Mouse (Mus musculus) heart, adult 2 months (tissue): ENCODE measurements around the gene Taar7d. TPM values are rescaled to one million over a fixed set of nuclear protein-coding genes. Genes with fewer than 3 reads are reported as not detected.
"Not testable (repeated sequence)": the region's sequence is repeated elsewhere in the genome, so short reads cannot be mapped to it uniquely, and the experiment has no call there.

Source experiments
- DNase-seq, 2 experiments: peaks; one replicate each; pipeline ENCODE4 v3.0.0; 2021
- H3K27ac ChIP-seq: fragments of 200-600 bp; 2 replicates; pipeline ENCODE4 v1.8.1; 2022
- H3K27me3 ChIP-seq: fragments of 200-500 bp; 2 replicates; pipeline ENCODE4 v1.6.1; 2012; ENCODE audit warnings: mild to moderate bottlenecking, low read length, inconsistent platforms, mixed read lengths; ENCODE audit not compliant: control insufficient read depth, insufficient read depth
- H3K36me3 ChIP-seq: fragments of 200-500 bp; 2 replicates; pipeline ENCODE4 v1.6.1; 2012; ENCODE audit warnings: low read length, inconsistent platforms; ENCODE audit not compliant: control insufficient read depth, insufficient read depth
- H3K4me1 ChIP-seq: fragments of 200-500 bp; 2 replicates; pipeline ENCODE4 v1.6.1; 2011; ENCODE audit warnings: low read length; ENCODE audit not compliant: control insufficient read depth, insufficient read depth
- H3K4me3 ChIP-seq: fragments of 200-600 bp; 2 replicates; pipeline ENCODE4 v1.8.1; 2022
- H3K79me2 ChIP-seq: fragments of 200-500 bp; replicated peaks from 2 replicates; pipeline ENCODE4 v1.6.1; 2012; ENCODE audit warnings: mild to moderate bottlenecking, inconsistent platforms, low read length, moderate library complexity, mixed read lengths; ENCODE audit not compliant: control insufficient read depth, insufficient read depth
- H3K9ac ChIP-seq: fragments of 200-500 bp; 2 replicates; pipeline ENCODE4 v1.6.1; 2012; ENCODE audit warnings: low read depth, mild to moderate bottlenecking, control low read depth, inconsistent platforms, low read length, mixed read lengths
- CTCF ChIP-seq: fragments of 200-600 bp; IDR thresholded peaks from 2 replicates; pipeline ENCODE4 v1.8.1; 2022; ENCODE audit warnings: antibody characterized with exemption, mild to moderate bottlenecking, moderate library complexity
- EP300 ChIP-seq: fragments of 200-500 bp; IDR thresholded peaks from 2 replicates; pipeline ENCODE4 v1.6.1; 2011; ENCODE audit warnings: low read depth, low read length, control low read depth; ENCODE audit not compliant: insufficient read depth
- POLR2A ChIP-seq: fragments of 200-500 bp; IDR thresholded peaks from 2 replicates; pipeline ENCODE4 v1.6.1; 2011; ENCODE audit warnings: mild to moderate bottlenecking, low read depth, low read length, control low read depth; ENCODE audit not compliant: insufficient read depth
- WGBS: fragments of 180-500 bp; shearing (Covaris S2); methylation state at CpG from one replicate; pipeline ENCODE4 v1.1.7; 2018; 5-methylcytosine and 5-hydroxymethylcytosine counted together
- intact Hi-C: fragments of 180-260 bp; cut with DNase I; formaldehyde crosslinking; loops from one replicate; pipeline ENCODE4 v1.15.1; 2025
- polyA plus RNA-seq: library from polyadenylated mRNA; depleted of rRNA; stranded (reverse); fragments of >200 nt; gene quantifications from 2 replicates; pipeline ENCODE4 v1.2.3, GENCODE M21; 2012; rRNA removed
- total RNA-seq, 2 experiments: library from RNA; stranded (reverse); gene quantifications; 2 replicates each; pipeline ENCODE4 v1.2.3; 2021

Taar7d gene
- total and polyA plus RNA-seq, 3 experiments, result not detected

DNA sequence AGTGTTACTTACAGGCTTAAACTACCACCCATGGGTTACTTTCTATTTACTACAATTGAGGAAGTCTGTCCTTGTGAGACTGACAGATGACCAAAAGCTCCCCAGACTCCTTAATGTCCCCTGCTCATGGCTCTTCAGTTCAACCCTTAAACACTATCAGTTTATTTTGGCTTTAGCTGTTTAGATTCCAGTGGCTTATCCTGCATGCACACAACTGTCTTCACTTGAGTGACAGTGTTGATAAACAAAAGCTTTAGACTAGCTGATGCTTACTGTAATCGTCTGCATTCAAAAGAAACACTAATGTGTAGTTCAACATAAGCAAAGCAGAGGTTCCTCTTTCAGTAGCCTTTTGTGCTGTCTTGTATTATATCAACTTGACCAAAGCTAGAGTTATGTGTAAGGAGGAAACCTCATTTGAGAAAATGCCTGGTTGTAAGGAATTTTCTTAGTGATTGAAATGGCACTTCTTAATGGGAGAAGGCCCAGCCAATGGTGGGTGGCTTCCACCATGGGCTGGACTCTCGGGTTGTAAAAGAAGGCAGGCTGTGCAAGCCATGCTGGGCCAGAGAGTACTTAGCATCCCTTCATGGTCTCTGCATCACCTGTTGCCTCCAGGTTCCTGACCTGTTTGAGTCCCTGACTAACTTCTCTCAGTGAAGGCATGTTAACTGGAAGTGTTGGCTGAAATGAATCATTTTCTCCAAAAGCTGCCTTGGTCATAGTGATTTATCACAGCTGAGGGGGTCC, 13.3 kb downstream of the Taar7d start:
- TF ChIP-seq CTCF, result no peak
- TF ChIP-seq POLR2A, result no peak
- no peak for TF ChIP-seq EP300
- DNase-seq, result no peak
- intact Hi-C loops, result no loop called here
- Histone ChIP-seq H3K4me3 (no peak overlapping the region), H3K9ac (no peak overlapping the region), H3K79me2 (no peaks in the 10 kb centered on the region), H3K36me3 (no peaks in the 10 kb centered on the region), H3K27me3 (no peaks in the 10 kb centered on the region), H3K27ac (no peak overlapping the region), H3K4me1 (no peaks in the 10 kb centered on the region)
- WGBS, result 35% methylated on average over 2 of the region's 2 CpGs

DNA sequence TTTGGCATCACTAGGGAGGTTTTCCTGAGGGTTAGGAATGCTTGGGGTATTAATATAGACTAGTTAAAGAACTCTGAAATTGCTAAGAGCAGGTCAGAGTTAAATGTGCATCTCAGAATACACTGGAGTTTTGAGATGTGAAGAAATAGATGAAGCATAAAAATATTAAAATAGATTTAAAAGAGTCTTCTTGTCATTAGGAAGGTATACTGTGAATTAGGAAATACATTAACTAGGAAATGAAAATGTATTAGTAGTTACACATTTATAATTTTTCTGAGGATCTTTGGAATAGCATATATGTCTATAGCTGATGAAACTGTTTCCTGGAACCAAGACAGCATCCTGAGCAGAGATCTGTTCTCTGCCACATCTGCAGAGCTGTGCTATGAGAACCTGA, 22.2 kb downstream of the Taar7d start, which contains the start of gene Taar7f:
Gene Taar7f, plus strand, starts transcription at position 301 of the 400 bp plus-strand sequence.
- intact Hi-C loops, result no loop called here
- Histone ChIP-seq H3K79me2 (no peaks in the 10 kb centered on the region), H3K27me3 (no peaks in the 10 kb centered on the region), H3K36me3 (no peaks in the 10 kb centered on the region), H3K9ac (no peak within 1 kb of the TSS), H3K4me1 (no peaks in the 10 kb centered on the region), H3K4me3 (no peak within 1 kb of the TSS), H3K27ac (no peak within 1 kb of the TSS)
- DNase-seq, result no peak
- TF ChIP-seq EP300, result no peak
- TF ChIP-seq POLR2A, result no peak
- TF ChIP-seq CTCF, result no peak

DNA sequence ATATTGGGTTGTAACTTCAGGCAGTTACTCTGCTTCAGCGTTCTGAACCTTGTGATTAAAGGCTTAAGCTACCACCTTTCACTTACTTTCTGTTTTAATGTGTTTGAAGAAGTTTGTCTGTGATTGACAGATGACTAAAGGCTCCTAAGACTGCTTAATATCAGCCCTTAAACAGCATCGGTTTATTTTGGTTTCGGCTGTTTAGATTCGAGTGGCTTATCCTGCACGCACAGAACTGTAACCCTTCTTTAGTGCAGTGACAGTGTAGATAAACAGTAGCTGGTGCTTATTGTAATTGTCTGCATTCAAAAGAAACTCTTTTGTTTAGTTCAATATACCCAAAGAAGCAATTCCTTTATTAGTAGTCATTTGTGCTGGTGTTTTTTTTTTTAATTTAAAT, 25.0 kb downstream of the Taar7d start:
- Histone ChIP-seq H3K79me2 (no peaks in the 10 kb centered on the region), H3K36me3 (no peaks in the 10 kb centered on the region), H3K4me3 (no peak overlapping the region), H3K4me1 (no peaks in the 10 kb centered on the region), H3K9ac (no peak overlapping the region), H3K27me3 (no peaks in the 10 kb centered on the region), H3K27ac (no peak overlapping the region)
- DNase-seq, result no peak
- 41% methylated on average over 5 of the region's 5 CpGs for WGBS
- intact Hi-C loops, result no loop called here
- TF ChIP-seq EP300 (no peak), POLR2A (no peak), CTCF (no peak)

DNA sequence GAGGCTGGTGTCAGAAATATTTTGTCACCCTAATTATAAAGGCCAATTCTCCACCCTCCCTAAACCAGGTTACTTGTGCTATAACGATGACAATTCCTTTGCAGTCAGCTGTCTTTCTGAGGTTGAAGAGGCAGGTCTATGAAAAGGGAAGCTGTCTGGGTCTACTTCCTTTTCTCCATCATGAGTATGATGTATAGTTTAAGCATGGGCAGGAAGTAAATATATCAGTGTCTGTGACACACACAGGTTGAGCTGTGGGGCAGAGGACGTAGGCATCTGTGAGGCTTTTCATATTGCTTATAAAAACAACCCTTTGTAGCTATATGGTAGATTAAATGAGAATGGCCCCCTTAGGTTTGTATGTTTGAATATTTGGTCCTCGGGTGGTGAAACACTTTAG, 32.0 kb downstream of the Taar7d start:
- H3K9ac ChIP-seq, result no peak overlapping the region
- no peak overlapping the region for H3K27ac ChIP-seq
- TF ChIP-seq POLR2A, result no peak
- no peak for TF ChIP-seq CTCF
- TF ChIP-seq EP300, result no peak
- no peaks in the 10 kb centered on the region for H3K27me3 ChIP-seq
- 71% methylated on average over 3 of the region's 3 CpGs for WGBS
- intact Hi-C loops, result no loop called here
- H3K36me3 ChIP-seq, result no peaks in the 10 kb centered on the region
- no peaks in the 10 kb centered on the region for H3K4me1 ChIP-seq
- no peaks in the 10 kb centered on the region for H3K79me2 ChIP-seq
- no peak for DNase-seq
- no peak overlapping the region for H3K4me3 ChIP-seq

DNA sequence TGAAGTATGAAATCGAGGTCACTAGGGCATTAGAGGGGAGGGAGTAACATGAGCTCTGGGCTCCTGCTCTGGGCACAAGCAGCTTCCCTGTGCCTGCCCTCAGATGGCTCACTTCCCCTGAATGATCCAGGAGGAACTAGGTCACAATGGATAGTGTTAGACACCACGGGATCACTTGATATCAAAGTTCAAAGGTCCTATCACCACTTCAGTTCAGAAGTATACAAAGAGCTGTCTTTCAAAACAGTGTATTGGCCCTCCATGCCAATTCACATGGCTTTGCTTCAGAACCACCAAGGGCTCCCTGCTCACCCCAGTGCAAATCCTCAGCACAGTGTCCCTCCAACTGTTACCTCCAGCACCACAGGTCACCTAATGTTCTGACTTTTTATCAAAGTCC, 47.7 kb downstream of the Taar7d start:
- DNase-seq, H3K36me3 ChIP-seq, intact Hi-C loops, H3K4me3 ChIP-seq, H3K27ac ChIP-seq, H3K79me2 ChIP-seq, H3K27me3 ChIP-seq, H3K9ac ChIP-seq, H3K4me1 ChIP-seq: not testable (repeated sequence)
- WGBS, result 31% methylated on average over 2 of the region's 2 CpGs

DNA sequence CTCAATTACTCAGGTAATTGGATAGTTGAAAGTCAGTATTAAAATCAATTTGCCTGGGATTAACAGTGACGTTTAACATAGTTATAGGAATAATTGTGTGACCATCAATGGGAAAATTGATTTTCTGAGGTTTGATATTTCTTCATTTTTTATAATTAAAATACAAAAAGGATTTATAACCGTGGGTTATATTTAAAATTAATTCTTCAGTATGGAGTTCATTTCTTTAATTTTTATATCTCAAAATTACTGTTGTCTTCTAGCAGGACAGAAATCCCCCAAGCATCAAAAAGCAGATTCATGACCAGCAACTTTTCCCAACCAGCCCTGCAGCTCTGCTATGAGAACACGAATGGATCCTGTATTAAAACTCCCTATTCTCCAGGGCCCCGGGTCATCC, 49.2 kb downstream of the Taar7d start, which contains the start of gene Taar8a:
Gene Taar8a, plus strand, starts transcription at position 301 of the 400 bp plus-strand sequence.
- H3K4me1 ChIP-seq, DNase-seq: not testable (repeated sequence)

More for the DNA sequence above, 49.2 kb downstream of the Taar7d start, which contains the start of gene Taar8a:
- H3K27ac ChIP-seq, H3K36me3 ChIP-seq, H3K27me3 ChIP-seq, intact Hi-C loops, H3K4me3 ChIP-seq, H3K79me2 ChIP-seq, H3K9ac ChIP-seq: not testable (repeated sequence)
- WGBS, result 85% methylated on average over 2 of the region's 4 CpGs

Other genes starting within 250 kb of the Taar7d start
- 100 to 1,000 TPM; 189 to 223 TPM for gene Rps12, start 239.9 kb upstream of the Taar7d start, total RNA-seq
- gene Rps12, start 239.9 kb upstream of the Taar7d start, polyA plus RNA-seq, result 457 and 603 TPM in 2 replicates
- gene Slc18b1, start 230.2 kb upstream of the Taar7d start, total RNA-seq, result 1 to 10 TPM; 7.6 to 9.2 TPM
- 5.8 and 9.3 TPM in 2 replicates for gene Slc18b1, start 230.2 kb upstream of the Taar7d start, polyA plus RNA-seq
- gene Vnn3, start 175.8 kb upstream of the Taar7d start, total RNA-seq, result not detected
- 0.26 and 0.33 TPM in 2 replicates for gene Vnn3, start 175.8 kb upstream of the Taar7d start, polyA plus RNA-seq
- gene Vnn1, start 132.5 kb upstream of the Taar7d start, total RNA-seq, result under 1 TPM; 0.30 to 0.31 TPM
- 0.62 and 0.67 TPM in 2 replicates for gene Vnn1, start 132.5 kb upstream of the Taar7d start, polyA plus RNA-seq
- gene Taar1, start 106.9 kb upstream of the Taar7d start, total RNA-seq, result not detected
- not detected in 2 replicates for gene Taar1, start 106.9 kb upstream of the Taar7d start, polyA plus RNA-seq
- gene Taar2, start 88.7 kb upstream of the Taar7d start, total RNA-seq, result not detected
- not detected in 2 replicates for gene Taar2, start 88.7 kb upstream of the Taar7d start, polyA plus RNA-seq
- not detected for gene Taar3, start 77.7 kb upstream of the Taar7d start, total RNA-seq
- gene Taar3, start 77.7 kb upstream of the Taar7d start, polyA plus RNA-seq, result not detected in 2 replicates
- not detected for gene Taar4, start 66.7 kb upstream of the Taar7d start, total RNA-seq
- not detected in 2 replicates for gene Taar4, start 66.7 kb upstream of the Taar7d start, polyA plus RNA-seq
- not detected for gene Taar5, start 56.5 kb upstream of the Taar7d start, total RNA-seq
- gene Taar5, start 56.5 kb upstream of the Taar7d start, polyA plus RNA-seq, result not detected in 2 replicates
- gene Taar6, start 41.6 kb upstream of the Taar7d start, total RNA-seq, result not detected
- not detected in 2 replicates for gene Taar6, start 41.6 kb upstream of the Taar7d start, polyA plus RNA-seq
- not detected for gene Taar7a, start 33.7 kb upstream of the Taar7d start, total RNA-seq
- gene Taar7a, start 33.7 kb upstream of the Taar7d start, polyA plus RNA-seq, result not detected in 2 replicates
- not detected for gene Taar7b, start 27.3 kb upstream of the Taar7d start, total RNA-seq
- gene Taar7b, start 27.3 kb upstream of the Taar7d start, polyA plus RNA-seq, result not detected in 2 replicates
- gene Taar7e, start 10.4 kb downstream of the Taar7d start, total RNA-seq, result not detected
- not detected in 2 replicates for gene Taar7e, start 10.4 kb downstream of the Taar7d start, polyA plus RNA-seq
- not detected for gene Taar7f, start 22.3 kb downstream of the Taar7d start, total RNA-seq
- gene Taar7f, start 22.3 kb downstream of the Taar7d start, polyA plus RNA-seq, result not detected in 2 replicates
- gene Taar8a, start 49.3 kb downstream of the Taar7d start, total RNA-seq, result not detected
- not detected in 2 replicates for gene Taar8a, start 49.3 kb downstream of the Taar7d start, polyA plus RNA-seq
- not detected for gene Taar8b, start 65.1 kb downstream of the Taar7d start, total RNA-seq
- gene Taar8b, start 65.1 kb downstream of the Taar7d start, polyA plus RNA-seq, result not detected in 2 replicates
- not detected for gene Taar8c, start 74.7 kb downstream of the Taar7d start, total RNA-seq
- not detected in 2 replicates for gene Taar8c, start 74.7 kb downstream of the Taar7d start, polyA plus RNA-seq
- not detected for gene Taar9, start 82.3 kb downstream of the Taar7d start, total RNA-seq
- gene Taar9, start 82.3 kb downstream of the Taar7d start, polyA plus RNA-seq, result not detected in 2 replicates
- gene Stx7, start 122.1 kb downstream of the Taar7d start, total RNA-seq, result 10 to 100 TPM; 45.9 to 56.5 TPM
- 40.9 and 48.2 TPM in 2 replicates for gene Stx7, start 122.1 kb downstream of the Taar7d start, polyA plus RNA-seq
- gene Moxd1, start 196.3 kb downstream of the Taar7d start, total RNA-seq, result under 1 TPM; 0.32 to 0.50 TPM
- 0.53 and 1.3 TPM in 2 replicates for gene Moxd1, start 196.3 kb downstream of the Taar7d start, polyA plus RNA-seq